Mouse (Mus musculus): ENCODE data around the gene Zmat3.
A peak's percentile ranks its signal among the peaks of the same experiment; 100 is the strongest.

Zmat3 gene

GRCm38 (mm10) chr3:32371957-32372356 lies 6.1 kb upstream of the Zmat3 start:
- no peak for DNase-seq (ENCODE audit: low read depth, low spot score)

- no peak for DNase-seq (ENCODE audit: low read depth, low spot score)
Observed at GRCm38 (mm10) chr3:32367516-32367915, 1.7 kb upstream of the Zmat3 start.

- no peak for DNase-seq (ENCODE audit: low read depth, low spot score)
Observed at GRCm38 (mm10) chr3:32366246-32366734, 476 bp upstream of the Zmat3 start.

- no peak for DNase-seq (ENCODE audit: low read depth, low spot score)
Observed at GRCm38 (mm10) chr3:32364841-32365545, 821 bp downstream of the Zmat3 start.

- DNase-seq (ENCODE audit: low read depth, low spot score), result no peak
Observed at GRCm38 (mm10) chr3:32364195-32364594, 1.6 kb downstream of the Zmat3 start.

- no peak for DNase-seq (ENCODE audit: low read depth, low spot score)
Observed at GRCm38 (mm10) chr3:32361221-32361620, 4.6 kb downstream of the Zmat3 start.

GRCm38 (mm10) chr3:32347881-32348280 lies 17.9 kb downstream of the Zmat3 start:
- no peak for DNase-seq (ENCODE audit: low read depth, low spot score)

- no peak for DNase-seq (ENCODE audit: low read depth, low spot score)
Observed at GRCm38 (mm10) chr3:32345249-32345648, 20.6 kb downstream of the Zmat3 start.

- no peak for DNase-seq (ENCODE audit: low read depth, low spot score)
Observed at GRCm38 (mm10) chr3:32344825-32345224, 21.0 kb downstream of the Zmat3 start.

GRCm38 (mm10) chr3:32343371-32343770 lies 22.4 kb downstream of the Zmat3 start:
- DNase-seq (ENCODE audit: low read depth, low spot score), result no peak

GRCm38 (mm10) chr3:32341434-32341833 lies 24.4 kb downstream of the Zmat3 start:
- no peak for DNase-seq (ENCODE audit: low read depth, low spot score)

GRCm38 (mm10) chr3:32338231-32338630 lies 27.6 kb downstream of the Zmat3 start:
- no peak for DNase-seq (ENCODE audit: low read depth, low spot score)

GRCm38 (mm10) chr3:32337770-32338169 lies 28.0 kb downstream of the Zmat3 start:
- DNase-seq (ENCODE audit: low read depth, low spot score), result no peak

GRCm38 (mm10) chr3:32334901-32335300 lies 30.9 kb downstream of the Zmat3 start:
- no peak for DNase-seq (ENCODE audit: low read depth, low spot score)

- DNase-seq (ENCODE audit: low read depth, low spot score), result peak; percentile 44
Observed at GRCm38 (mm10) chr3:32333456-32334086, 32.2 kb downstream of the Zmat3 start.

- no peak for DNase-seq (ENCODE audit: low read depth, low spot score)
Observed at GRCm38 (mm10) chr3:32317901-32318416, 47.9 kb downstream of the Zmat3 start.

GRCm38 (mm10) chr3:32317165-32317900 lies 48.5 kb downstream of the Zmat3 start:
- DNase-seq (ENCODE audit: low read depth, low spot score), result no peak

GRCm38 (mm10) chr3:32314746-32315145 lies 51.1 kb downstream of the Zmat3 start:
- DNase-seq (ENCODE audit: low read depth, low spot score), result no peak

- no peak for DNase-seq (ENCODE audit: low read depth, low spot score)
Observed at GRCm38 (mm10) chr3:32304171-32304570, 61.6 kb downstream of the Zmat3 start.

GRCm38 (mm10) chr3:32292001-32292400 lies 73.8 kb downstream of the Zmat3 start:
- DNase-seq (ENCODE audit: low read depth, low spot score), result no peak

Data from c-Kit-negative CD71-positive TER-119-positive erythroid progenitor cells, embryonic 14.5 days (primary cell).